Mouse (Mus musculus): Measurements from ENCODE around the gene Rnf150. TPM values are rescaled to one million over a fixed set of nuclear protein-coding genes. Genes with fewer than 3 reads are reported as not detected.
A peak's percentile ranks its signal among the peaks of the same experiment; 100 is the strongest.

Gene Rnf150
- polyA plus RNA-seq, 1 experiment from 2014 or later: 0.44 TPM

DNA sequence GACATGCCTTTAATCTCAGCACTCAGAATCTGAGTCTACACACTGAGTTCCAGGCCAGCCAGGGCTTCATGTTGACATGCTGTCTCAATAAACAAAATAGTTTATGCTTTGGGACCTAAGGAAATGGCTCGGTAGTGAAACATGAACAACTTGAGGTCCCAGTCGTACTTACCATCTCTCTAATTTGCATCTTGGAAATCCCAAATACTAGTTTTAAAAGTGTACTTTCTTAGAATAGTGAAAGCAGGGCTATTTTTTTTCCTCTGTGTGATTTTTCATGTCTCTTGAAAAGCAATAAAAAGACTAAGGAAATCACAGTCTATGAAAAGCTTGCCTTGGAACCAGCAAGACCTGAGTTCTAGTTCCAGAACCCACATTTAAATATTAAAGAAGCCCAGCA lies 135.6 kb downstream of the Rnf150 start:
- H3K4me2 ChIP-seq: no peak overlapping the region
- ATAC-seq (replicated peaks; ENCODE audit: low FRiP score) (no peak), DNase-seq (ENCODE audit: low spot score) (no peak)
- no peaks in the 10 kb centered on the region for H3K4me1 ChIP-seq (replicated peaks; ENCODE audit: control insufficient read depth, insufficient read depth, low read length)
- no peaks in the 10 kb centered on the region for H3K36me3 ChIP-seq (ENCODE audit: control insufficient read depth, insufficient read depth, low read length)
- no peaks in the 10 kb centered on the region for H3K27me3 ChIP-seq (replicated peaks; ENCODE audit: control insufficient read depth, insufficient read depth, low read length)
- H3K9ac ChIP-seq (ENCODE audit: low read depth, low read length): no peak overlapping the region
- H3K9me3 ChIP-seq (ENCODE audit: control insufficient read depth, low read length): no peaks in the 10 kb centered on the region
- no peak overlapping the region for H3K4me3 ChIP-seq (ENCODE audit: low read depth, low read length)
- 67% methylated on average over 2 of the region's 2 CpGs for WGBS
- no peak overlapping the region for H3K27ac ChIP-seq (ENCODE audit: low read depth, low read length)

DNA sequence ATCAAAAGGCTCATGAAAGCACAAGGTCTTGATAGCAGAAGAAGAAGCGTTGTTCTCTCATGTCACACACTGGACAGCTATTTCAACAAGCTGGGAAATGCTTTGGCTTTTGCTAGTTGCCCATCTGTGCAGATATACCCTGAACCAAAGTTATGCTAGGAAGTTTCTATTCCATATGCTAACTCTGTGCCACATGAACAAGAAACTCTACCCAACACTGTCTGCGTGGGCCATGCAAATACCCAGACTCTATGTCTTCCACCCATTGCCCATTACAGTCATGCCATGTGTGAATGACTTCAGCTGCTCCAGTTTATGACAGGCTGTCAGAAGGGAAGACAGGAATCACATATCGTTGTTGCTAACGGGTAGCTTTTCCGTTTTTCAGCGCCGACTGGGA lies 140.0 kb downstream of the Rnf150 start:
- H3K9ac ChIP-seq (ENCODE audit: low read depth, low read length): no peak overlapping the region
- ATAC-seq (replicated peaks; ENCODE audit: low FRiP score) (no peak), DNase-seq (ENCODE audit: low spot score) (no peak)
- H3K4me1 ChIP-seq (replicated peaks; ENCODE audit: control insufficient read depth, insufficient read depth, low read length): no peaks in the 10 kb centered on the region
- H3K27me3 ChIP-seq (replicated peaks; ENCODE audit: control insufficient read depth, insufficient read depth, low read length): no peaks in the 10 kb centered on the region
- no peak overlapping the region for H3K27ac ChIP-seq (ENCODE audit: low read depth, low read length)
- WGBS: 88% methylated on average over 7 of the region's 7 CpGs
- no peaks in the 10 kb centered on the region for H3K36me3 ChIP-seq (ENCODE audit: control insufficient read depth, insufficient read depth, low read length)
- no peak overlapping the region for H3K4me3 ChIP-seq (ENCODE audit: low read depth, low read length)
- H3K4me2 ChIP-seq: no peak overlapping the region
- no peaks in the 10 kb centered on the region for H3K9me3 ChIP-seq (ENCODE audit: control insufficient read depth, low read length)

DNA sequence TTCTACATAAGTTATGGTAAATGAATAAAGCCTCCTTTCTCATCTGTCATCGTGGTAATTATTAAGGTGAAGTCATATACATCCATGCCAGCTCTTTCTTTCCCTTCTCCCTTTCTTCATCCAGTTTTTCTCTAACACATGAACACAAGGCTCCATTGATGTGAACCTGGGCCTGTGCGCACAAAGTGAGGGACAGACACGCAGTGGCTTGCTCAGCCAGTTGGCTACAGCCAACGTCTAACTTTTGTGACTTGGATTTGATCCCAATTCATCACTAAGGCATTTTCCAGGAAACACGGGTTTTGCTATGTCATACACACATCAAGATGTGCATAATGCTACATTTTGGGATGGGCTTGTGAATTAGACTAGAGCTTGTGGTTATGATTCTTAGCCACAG lies 146.3 kb downstream of the Rnf150 start:
- no peaks in the 10 kb centered on the region for H3K9me3 ChIP-seq (ENCODE audit: control insufficient read depth, low read length)
- no peak overlapping the region for H3K27ac ChIP-seq (ENCODE audit: low read depth, low read length)
- H3K27me3 ChIP-seq (replicated peaks; ENCODE audit: control insufficient read depth, insufficient read depth, low read length): no peaks in the 10 kb centered on the region
- DNase-seq (ENCODE audit: low spot score): no peak
- H3K4me1 ChIP-seq (replicated peaks; ENCODE audit: control insufficient read depth, insufficient read depth, low read length): no peaks in the 10 kb centered on the region
- WGBS: 81% methylated on average over 5 of the region's 5 CpGs
- ATAC-seq (replicated peaks; ENCODE audit: low FRiP score): no peak
- no peak overlapping the region for H3K4me2 ChIP-seq
- H3K9ac ChIP-seq (ENCODE audit: low read depth, low read length): no peak overlapping the region
- H3K4me3 ChIP-seq (ENCODE audit: low read depth, low read length): no peak overlapping the region
- H3K36me3 ChIP-seq (ENCODE audit: control insufficient read depth, insufficient read depth, low read length): no peaks in the 10 kb centered on the region

DNA sequence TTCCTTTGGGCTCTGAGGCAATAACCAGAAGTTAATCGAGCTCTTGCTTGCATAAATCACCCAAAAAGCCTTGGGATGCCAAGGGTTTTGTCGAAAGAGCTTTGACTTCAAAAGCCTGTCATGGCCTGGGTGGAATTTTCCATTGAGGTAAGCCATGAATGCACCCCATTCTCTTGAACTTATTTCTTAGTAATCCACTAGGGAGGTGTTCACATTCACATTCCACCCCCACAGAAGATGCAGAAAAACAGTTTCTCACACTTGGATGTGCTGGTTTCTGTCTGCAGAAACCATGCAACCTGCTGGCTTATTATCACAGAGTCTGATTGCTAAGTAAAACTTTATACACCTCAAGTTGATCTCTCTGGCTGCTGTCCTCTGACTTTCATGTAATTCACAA lies 148.1 kb downstream of the Rnf150 start:
- Histone ChIP-seq H3K9ac (ENCODE audit: low read depth, low read length) (no peak overlapping the region), H3K4me3 (ENCODE audit: low read depth, low read length) (no peak overlapping the region), H3K36me3 (ENCODE audit: control insufficient read depth, insufficient read depth, low read length) (no peaks in the 10 kb centered on the region), H3K4me2 (no peak overlapping the region), H3K27ac (ENCODE audit: low read depth, low read length) (no peak overlapping the region), H3K4me1 (replicated peaks; ENCODE audit: control insufficient read depth, insufficient read depth, low read length) (no peaks in the 10 kb centered on the region), H3K9me3 (ENCODE audit: control insufficient read depth, low read length) (no peaks in the 10 kb centered on the region), H3K27me3 (replicated peaks; ENCODE audit: control insufficient read depth, insufficient read depth, low read length) (no peaks in the 10 kb centered on the region)
- no peak for DNase-seq (ENCODE audit: low spot score)
- WGBS: 57% methylated on average over 2 of the region's 2 CpGs
- no peak for ATAC-seq (replicated peaks; ENCODE audit: low FRiP score)

DNA sequence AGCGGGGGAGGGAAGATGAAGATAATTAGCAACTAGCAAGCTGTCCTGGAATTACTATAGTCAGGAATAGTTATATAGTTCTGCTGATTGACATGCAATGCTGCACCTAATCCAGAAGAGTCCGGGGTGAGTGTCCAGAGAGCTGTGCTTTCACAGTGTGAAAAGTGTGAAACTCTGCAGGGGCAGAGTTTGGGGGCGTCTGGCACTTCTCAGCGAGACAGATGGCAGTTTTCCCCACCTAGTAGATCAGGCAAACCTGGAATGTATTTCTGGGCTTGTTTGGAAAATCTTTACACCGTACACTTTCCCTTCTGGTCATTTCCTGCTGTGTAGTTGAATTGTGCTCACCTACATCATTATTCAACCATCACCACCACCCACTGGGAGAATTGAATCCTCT lies 148.6 kb downstream of the Rnf150 start:
- WGBS: 44% methylated on average over 5 of the region's 5 CpGs
- H3K27ac ChIP-seq (ENCODE audit: low read depth, low read length): no peak overlapping the region
- no peak overlapping the region for H3K9ac ChIP-seq (ENCODE audit: low read depth, low read length)
- H3K4me2 ChIP-seq: no peak overlapping the region
- no peaks in the 10 kb centered on the region for H3K4me1 ChIP-seq (replicated peaks; ENCODE audit: control insufficient read depth, insufficient read depth, low read length)
- no peaks in the 10 kb centered on the region for H3K36me3 ChIP-seq (ENCODE audit: control insufficient read depth, insufficient read depth, low read length)
- no peak for DNase-seq (ENCODE audit: low spot score)
- H3K9me3 ChIP-seq (ENCODE audit: control insufficient read depth, low read length): no peaks in the 10 kb centered on the region
- no peaks in the 10 kb centered on the region for H3K27me3 ChIP-seq (replicated peaks; ENCODE audit: control insufficient read depth, insufficient read depth, low read length)
- no peak overlapping the region for H3K4me3 ChIP-seq (ENCODE audit: low read depth, low read length)
- ATAC-seq (replicated peaks; ENCODE audit: low FRiP score): no peak

DNA sequence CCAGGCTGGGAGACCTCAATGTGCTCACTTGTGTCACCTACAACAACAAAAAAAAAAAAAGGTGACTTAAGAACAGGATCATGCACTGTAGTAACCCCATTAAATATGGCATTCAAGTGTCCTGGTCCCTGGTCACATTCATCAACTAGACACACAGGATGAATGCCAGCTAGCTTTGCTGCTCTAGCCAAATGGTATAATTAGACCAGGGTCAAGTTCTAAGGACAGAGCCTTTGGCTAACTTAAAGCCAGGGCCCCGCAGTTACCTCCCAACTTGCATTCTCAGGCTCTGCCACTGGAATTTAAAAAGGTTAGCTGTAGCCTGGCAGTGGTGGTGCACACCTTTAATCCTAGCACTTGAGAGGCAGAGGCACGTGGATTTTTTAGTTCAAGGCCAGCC lies 165.1 kb downstream of the Rnf150 start:
- no peaks in the 10 kb centered on the region for H3K9me3 ChIP-seq (ENCODE audit: control insufficient read depth, low read length)
- no peak for ATAC-seq (replicated peaks; ENCODE audit: low FRiP score)
- H3K9ac ChIP-seq (ENCODE audit: low read depth, low read length): no peak overlapping the region
- 71% methylated on average over 2 of the region's 2 CpGs for WGBS
- no peak for DNase-seq (ENCODE audit: low spot score)
- H3K4me2 ChIP-seq: no peak overlapping the region
- no peaks in the 10 kb centered on the region for H3K27me3 ChIP-seq (replicated peaks; ENCODE audit: control insufficient read depth, insufficient read depth, low read length)
- H3K36me3 ChIP-seq (ENCODE audit: control insufficient read depth, insufficient read depth, low read length): no peaks in the 10 kb centered on the region
- H3K4me3 ChIP-seq (ENCODE audit: low read depth, low read length): no peak overlapping the region
- no peak overlapping the region for H3K27ac ChIP-seq (ENCODE audit: low read depth, low read length)
- no peaks in the 10 kb centered on the region for H3K4me1 ChIP-seq (replicated peaks; ENCODE audit: control insufficient read depth, insufficient read depth, low read length)

DNA sequence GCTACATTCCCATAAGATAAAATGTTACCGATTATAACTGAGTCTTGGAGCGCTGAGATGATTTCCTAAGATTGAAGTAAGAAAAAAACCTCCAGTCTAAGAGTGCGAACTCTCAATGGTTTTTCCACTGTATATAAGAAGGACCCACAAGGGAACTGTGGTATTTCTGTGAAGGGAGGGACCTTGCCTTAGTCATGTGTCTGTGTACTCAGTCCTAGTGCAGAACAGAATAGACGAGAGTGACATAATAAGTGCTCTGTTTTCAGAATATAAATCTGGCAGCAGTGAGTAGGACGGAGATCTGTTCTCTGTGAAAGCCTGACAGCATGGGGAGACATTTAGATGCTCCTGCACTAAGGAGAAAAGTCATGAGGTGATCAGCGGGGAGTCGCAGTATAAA lies 169.6 kb downstream of the Rnf150 start:
- ATAC-seq (replicated peaks; ENCODE audit: low FRiP score) (no peak), DNase-seq (ENCODE audit: low spot score) (no peak)
- Histone ChIP-seq H3K9me3 (ENCODE audit: control insufficient read depth, low read length) (no peaks in the 10 kb centered on the region), H3K36me3 (ENCODE audit: control insufficient read depth, insufficient read depth, low read length) (no peaks in the 10 kb centered on the region), H3K4me1 (replicated peaks; ENCODE audit: control insufficient read depth, insufficient read depth, low read length) (no peaks in the 10 kb centered on the region), H3K27me3 (replicated peaks; ENCODE audit: control insufficient read depth, insufficient read depth, low read length) (no peaks in the 10 kb centered on the region), H3K9ac (ENCODE audit: low read depth, low read length) (no peak overlapping the region), H3K4me3 (ENCODE audit: low read depth, low read length) (no peak overlapping the region), H3K4me2 (no peak overlapping the region), H3K27ac (ENCODE audit: low read depth, low read length) (no peak overlapping the region)
- WGBS: 72% methylated on average over 7 of the region's 7 CpGs

DNA sequence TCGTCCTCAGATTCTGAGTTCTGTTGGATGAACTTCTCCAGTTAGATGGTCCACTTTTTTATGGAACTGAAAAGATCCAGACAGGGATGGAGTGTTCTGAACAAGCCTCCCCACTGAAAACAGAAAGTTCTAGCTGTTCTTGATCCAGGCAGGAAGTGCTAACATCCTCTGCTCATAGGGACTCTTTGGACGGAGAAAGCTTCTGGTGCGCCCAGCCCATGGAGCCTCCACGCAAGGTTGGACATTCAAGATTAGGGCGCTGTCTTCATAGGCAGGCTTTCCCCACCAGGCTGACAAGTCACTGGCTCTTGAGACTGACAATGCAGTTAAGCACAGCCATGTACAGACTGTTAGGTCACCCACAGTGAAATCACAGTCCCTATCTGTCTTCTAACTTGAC lies 172.0 kb downstream of the Rnf150 start:
- Histone ChIP-seq H3K4me3 (ENCODE audit: low read depth, low read length) (no peak overlapping the region), H3K27me3 (replicated peaks; ENCODE audit: control insufficient read depth, insufficient read depth, low read length) (no peaks in the 10 kb centered on the region), H3K36me3 (ENCODE audit: control insufficient read depth, insufficient read depth, low read length) (no peaks in the 10 kb centered on the region), H3K9me3 (ENCODE audit: control insufficient read depth, low read length) (no peaks in the 10 kb centered on the region), H3K27ac (ENCODE audit: low read depth, low read length) (no peak overlapping the region), H3K4me2 (no peak overlapping the region), H3K4me1 (replicated peaks; ENCODE audit: control insufficient read depth, insufficient read depth, low read length) (no peaks in the 10 kb centered on the region), H3K9ac (ENCODE audit: low read depth, low read length) (no peak overlapping the region)
- ATAC-seq (replicated peaks; ENCODE audit: low FRiP score) (no peak), DNase-seq (ENCODE audit: low spot score) (no peak)
- 88% methylated on average over 5 of the region's 5 CpGs for WGBS

DNA sequence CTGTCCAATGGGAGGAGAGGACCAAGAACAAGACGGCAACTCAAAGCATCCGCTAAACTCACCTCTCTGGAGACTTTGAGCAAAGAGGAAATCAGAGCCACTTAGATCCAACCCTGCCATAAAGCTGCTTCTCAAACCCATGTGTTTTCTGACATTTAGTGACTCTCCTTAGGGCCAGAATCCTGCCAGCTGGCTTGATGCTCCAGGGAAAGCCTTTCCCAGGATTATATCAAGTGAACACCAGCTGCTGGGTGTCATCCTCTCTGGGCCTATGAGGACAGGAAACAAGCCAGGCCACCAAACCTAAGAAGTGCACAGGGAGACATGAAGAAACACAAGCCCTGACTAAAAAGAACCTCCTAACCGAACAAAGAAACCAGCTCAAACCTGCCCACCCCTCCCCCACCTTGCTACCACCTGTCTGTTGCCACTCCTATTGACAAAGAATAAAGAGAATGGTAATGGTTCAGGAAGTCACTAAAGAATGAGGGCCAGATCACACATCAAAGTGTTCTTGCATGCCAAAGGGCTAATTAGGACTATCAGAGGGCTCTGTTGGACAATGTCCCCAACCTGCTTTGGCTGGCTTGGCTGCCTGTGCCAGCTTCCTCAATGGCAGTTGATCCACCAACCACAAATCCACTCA lies 173.5 kb downstream of the Rnf150 start:
- no peak overlapping the region for H3K4me2 ChIP-seq
- no peaks in the 10 kb centered on the region for H3K9me3 ChIP-seq (ENCODE audit: control insufficient read depth, low read length)
- H3K9ac ChIP-seq (ENCODE audit: low read depth, low read length): no peak overlapping the region
- no peaks in the 10 kb centered on the region for H3K27me3 ChIP-seq (replicated peaks; ENCODE audit: control insufficient read depth, insufficient read depth, low read length)
- H3K4me3 ChIP-seq (ENCODE audit: low read depth, low read length): no peak overlapping the region
- no peak for ATAC-seq (replicated peaks; ENCODE audit: low FRiP score)
- peak; percentile 15 for DNase-seq (ENCODE audit: low spot score)
- H3K4me1 ChIP-seq (replicated peaks; ENCODE audit: control insufficient read depth, insufficient read depth, low read length): no peaks in the 10 kb centered on the region
- no peak overlapping the region for H3K27ac ChIP-seq (ENCODE audit: low read depth, low read length)
- no peaks in the 10 kb centered on the region for H3K36me3 ChIP-seq (ENCODE audit: control insufficient read depth, insufficient read depth, low read length)
- 78% methylated on average over 3 of the region's 3 CpGs for WGBS

Measured in liver, embryonic 11.5 days (tissue).